ENCODE assay signal across 8 mouse cellular contexts in genomic region chr5:129584583-129585541, GRCm38 (mm10). TPM values are rescaled to one million over a fixed set of nuclear protein-coding genes. Genes with fewer than 3 reads are reported as not detected.
DNase-seq lines count a peak whose midpoint lies in the region; ATAC-seq and TF ChIP-seq lines count a peak whose summit lies in the region.

No protein-coding gene starts in this region.

- WGBS in liver, adult 2 months = 2% methylated on average over 76 of the region's 76 CpGs
- under 1% methylated on average over 71 of the region's 76 CpGs for WGBS in neural tube, embryonic 11.5 days

- no peaks in the 10 kb centered on the region for H3K79me2 ChIP-seq in liver, adult 2 months (ENCODE audit: control insufficient read depth, insufficient read depth, low read length)

- H3K27ac ChIP-seq in liver, adult 2 months (replicated peaks; ENCODE audit: insufficient read depth, low read depth, low read length) = no peak overlapping the region
- no peak overlapping the region for H3K27ac ChIP-seq in neural tube, embryonic 11.5 days (ENCODE audit: low read depth, low read length)

- peak overlapping the region; percentile 100 for H3K4me2 ChIP-seq in neural tube, embryonic 11.5 days (ENCODE audit: low read depth)

- no peak for TF ChIP-seq CTCF in liver, adult 2 months (IDR thresholded peaks at IDR 0.05; ENCODE audit: low read depth, low read length)

- peak; percentile 94 for DNase-seq in heart, adult 11 months
- no peak for DNase-seq in heart, postnatal 25 days (ENCODE audit: low spot score)
- DNase-seq in R1 (ENCODE audit: low read depth, low spot score) = peak; percentile 39
- peak; percentile 58 for DNase-seq in embryo, embryonic 10.5 days (ENCODE audit: low spot score)
- peak; percentile 33 to 42 for DNase-seq in heart, postnatal 14 days
- DNase-seq in liver, adult 2 months (ENCODE audit: extremely low read depth, low read depth, low spot score) = no peak
- peak; percentile 56 for DNase-seq in neural tube, embryonic 11.5 days (ENCODE audit: low spot score)
- peak; percentile 36 to 47 for DNase-seq in thymus, postnatal 10 days (ENCODE audit: low spot score in 2 of 2)

- no peak for TF ChIP-seq POLR2A in liver, adult 2 months (IDR thresholded peaks at IDR 0.05; ENCODE audit: extremely low read depth, insufficient read depth, low read length)

- H3K27me3 ChIP-seq in liver, adult 2 months (ENCODE audit: control insufficient read depth, insufficient read depth, low read length) = 0 out of 2 replicates have a peak, but pooled peaks cover 4% of the 10 kb centered on the region
- peaks cover 20% of the 10 kb centered on the region for H3K27me3 ChIP-seq in neural tube, embryonic 11.5 days (ENCODE audit: control insufficient read depth, insufficient read depth, low read length)

- H3K9ac ChIP-seq in liver, adult 2 months (ENCODE audit: low read depth, low read length) = peak overlapping the region; percentile 37
- H3K9ac ChIP-seq in neural tube, embryonic 11.5 days (ENCODE audit: low read length) = peak overlapping the region; percentile 79

- H3K9me3 ChIP-seq in neural tube, embryonic 11.5 days (ENCODE audit: control insufficient read depth, low read length) = no peaks in the 10 kb centered on the region

- H3K4me1 ChIP-seq in liver, adult 2 months (ENCODE audit: control insufficient read depth, insufficient read depth, low read length) = peaks cover 3% of the 10 kb centered on the region; the same call in 1 of the 2 replicates
- peaks cover 8% of the 10 kb centered on the region; the same call in 1 of the 2 replicates for H3K4me1 ChIP-seq in neural tube, embryonic 11.5 days (ENCODE audit: control insufficient read depth, insufficient read depth, low read length)

- intact Hi-C loops in heart, postnatal 25 days (cut with DNase I) = loop anchor here (2.0 to 10.0 kb wide), 3 partner anchors 83 to 406 kb away; partner anchors contain the start of gene Sfswap
- intact Hi-C loops in heart, postnatal 14 days (cut with DNase I) = loop anchor here (2.0 to 10.0 kb wide), 4 partner anchors 83 to 522 kb away; partner anchors contain the start of gene Sfswap

- peak overlapping the region; percentile 83; the same call in 1 of the 2 replicates for H3K4me3 ChIP-seq in liver, adult 2 months (ENCODE audit: insufficient read depth, low read depth, low read length)
- H3K4me3 ChIP-seq in neural tube, embryonic 11.5 days (ENCODE audit: low read depth, low read length) = peak overlapping the region; percentile 68

- ATAC-seq in neural tube, embryonic 11.5 days (ENCODE audit: insufficient read depth, low FRiP score, low TSS enrichment) = 0 out of 2 replicates have a peak, but pooled peaks have one; percentile 8

- H3K36me3 ChIP-seq in liver, adult 2 months (ENCODE audit: control insufficient read depth, insufficient read depth, low read length) = no peaks in the 10 kb centered on the region
- H3K36me3 ChIP-seq in neural tube, embryonic 11.5 days (ENCODE audit: control insufficient read depth, insufficient read depth, low read length) = no peaks in the 10 kb centered on the region

RNA-seq across cellular contexts. Expression of gene Mmp17, which starts 0.9 kb away (rescaled TPM):
- total RNA-seq in heart, postnatal 25 days (2021) = 1 to 10 TPM in 1 of 2 experiments, under 1 TPM in 1; 0.98 to 1.2 TPM
- total RNA-seq in heart, postnatal 14 days (2021) = 1 to 10 TPM; 1.7 to 2.4 TPM
- 0.09 and 0.20 TPM in 2 replicates for total RNA-seq in liver, adult 2 months (2014; rRNA removed)
- polyA plus RNA-seq in liver, adult 2 months (2012; rRNA removed) = 0.26 and 0.31 TPM in 2 replicates
- 3.5 and 3.8 TPM in 2 replicates for polyA plus RNA-seq in neural tube, embryonic 11.5 days (2014; fragmentation: Nextera tagmentation; extraction: Ambion mirVana)

Comparison
In these comparisons a context has a peak if more than half of its experiments do, and no peak if none do; other contexts are left out.
1. DNase-seq: peak in heart, adult 11 months (single experiment), R1 (single experiment), embryo, embryonic 10.5 days (single experiment), heart, postnatal 14 days (2 of 2), neural tube, embryonic 11.5 days (single experiment) and thymus, postnatal 10 days (2 of 2); none in heart, postnatal 25 days (single experiment) and liver, adult 2 months (single experiment).